Mouse (Mus musculus) cerebellum, adult 2 months (tissue): ENCODE results near the gene Kif1c.

Experiments used
- CTCF ChIP-seq: fragments of 200-500 bp; IDR thresholded peaks from 2 replicates; pipeline ENCODE4 v1.5.1; 2011; ENCODE audit warnings: low read depth, mild to moderate bottlenecking, control low read depth, low read length, moderate library complexity, borderline replicate concordance; ENCODE audit not compliant: insufficient read depth
- POLR2A ChIP-seq: fragments of 200-500 bp; IDR thresholded peaks from 2 replicates; pipeline ENCODE4 v1.6.1; 2011; ENCODE audit warnings: low read length, control low read depth, borderline replicate concordance; ENCODE audit not compliant: insufficient read depth

DNA sequence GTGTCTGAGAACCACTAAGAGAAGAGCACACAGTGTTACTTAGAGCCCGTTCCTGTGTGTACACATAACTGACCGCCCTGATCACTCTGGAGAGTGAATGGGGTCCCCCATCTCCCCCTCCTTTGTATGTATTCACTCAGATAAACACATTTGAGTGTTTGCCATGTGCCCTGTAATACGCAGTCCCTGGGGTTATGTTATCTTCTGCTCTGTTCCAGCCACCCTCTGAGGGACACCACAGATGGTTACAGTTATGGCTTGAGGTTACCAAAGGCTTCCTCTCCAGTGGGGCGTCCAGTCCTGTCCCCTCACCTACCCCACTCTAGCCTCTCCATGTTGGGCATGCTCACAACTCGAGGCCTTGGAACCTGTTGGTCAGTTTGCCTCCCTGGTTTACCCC, 27.0 kb downstream of the Kif1c start:
- TF ChIP-seq CTCF (no peak), POLR2A (no peak)
